Mouse (Mus musculus) ovary, adult 18-20 months (tissue): ENCODE data around the gene Trmt1.

ENCODE experiments used
- DNase-seq: peaks from one replicate; pipeline ENCODE4 v3.0.0; 2022; ENCODE audit warnings: low spot score, mixed read lengths

The Trmt1 gene

DNA sequence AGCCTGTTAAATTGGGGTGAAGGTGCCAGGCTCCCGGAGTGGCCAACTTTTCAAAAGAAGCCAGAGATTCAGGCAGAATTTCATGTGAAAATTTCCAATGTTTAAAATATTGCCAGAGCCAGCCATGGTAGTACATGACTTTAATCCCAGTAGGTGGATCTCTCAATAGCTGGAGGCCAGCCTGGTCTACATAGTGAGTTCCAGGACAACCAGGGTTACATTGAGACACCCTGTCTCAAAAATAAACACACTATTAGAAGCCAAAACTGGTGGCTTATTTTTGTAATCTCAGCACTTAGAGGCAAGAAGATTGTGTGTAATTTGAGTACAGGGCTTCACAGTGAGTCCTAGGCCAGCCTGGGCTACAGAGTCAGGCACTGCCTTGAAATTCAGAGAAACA, 23.8 kb downstream of the Trmt1 start:
- DNase-seq: no peak

DNA sequence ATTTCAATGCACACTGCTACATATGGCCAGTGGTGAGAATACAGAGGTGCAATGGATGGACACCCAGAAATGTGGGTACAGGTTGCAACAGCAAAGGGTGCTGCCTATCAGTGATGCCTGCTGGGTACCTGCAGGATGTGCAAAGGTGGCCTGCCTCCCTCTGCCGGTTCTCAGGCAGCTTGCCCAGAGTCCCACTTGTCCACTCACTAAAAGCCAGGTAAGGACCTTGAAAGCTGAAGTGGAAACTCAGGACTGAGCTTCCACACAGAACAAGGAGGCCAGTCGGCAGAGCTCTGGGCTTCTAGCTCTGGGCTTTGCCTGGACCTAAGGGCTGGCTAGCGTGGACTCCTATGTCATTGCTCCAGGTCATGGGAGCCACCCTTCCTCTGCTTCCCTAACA, 25.2 kb downstream of the Trmt1 start:
- DNase-seq: no peak

DNA sequence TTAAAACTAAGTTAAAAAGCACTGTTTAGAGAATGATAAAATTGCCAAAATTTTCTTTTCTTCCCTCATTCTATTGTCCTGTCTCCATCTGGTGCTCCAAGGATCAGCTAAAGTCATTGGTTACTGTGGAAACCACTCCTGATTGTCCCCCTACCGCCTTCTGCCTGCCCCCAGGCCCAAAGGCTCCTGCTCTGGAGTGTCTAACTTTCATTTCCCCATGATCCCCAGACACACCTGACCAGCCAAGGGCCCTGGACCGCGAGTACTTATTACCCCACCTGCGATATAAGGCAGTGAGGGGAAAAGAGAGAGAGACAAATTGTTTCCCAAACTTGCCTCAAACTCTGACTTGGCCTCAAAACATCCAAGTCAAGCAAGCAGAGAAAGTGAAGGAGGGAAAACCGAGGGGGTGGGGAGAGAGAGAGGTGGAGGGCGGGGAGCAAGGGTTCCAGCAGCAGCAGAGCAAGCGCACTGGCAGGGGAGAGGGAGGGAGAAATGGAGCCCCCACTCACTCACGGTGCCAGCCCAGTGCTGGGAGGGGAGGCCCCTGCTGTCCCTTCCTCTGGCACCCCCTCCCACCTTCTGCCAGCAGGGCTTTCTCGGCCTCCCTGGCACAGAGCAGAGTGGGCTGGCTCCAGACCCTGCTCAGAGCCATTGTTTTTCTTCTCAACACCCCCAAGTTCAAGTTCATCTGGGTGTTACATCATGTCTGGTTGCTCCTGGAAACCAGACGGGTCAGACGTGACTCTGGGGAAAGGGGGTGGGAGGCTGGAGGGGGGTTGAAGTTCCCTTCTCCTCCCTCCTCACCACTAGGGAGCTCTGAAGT, 26.0 kb downstream of the Trmt1 start:
- DNase-seq: peak; percentile 66

DNA sequence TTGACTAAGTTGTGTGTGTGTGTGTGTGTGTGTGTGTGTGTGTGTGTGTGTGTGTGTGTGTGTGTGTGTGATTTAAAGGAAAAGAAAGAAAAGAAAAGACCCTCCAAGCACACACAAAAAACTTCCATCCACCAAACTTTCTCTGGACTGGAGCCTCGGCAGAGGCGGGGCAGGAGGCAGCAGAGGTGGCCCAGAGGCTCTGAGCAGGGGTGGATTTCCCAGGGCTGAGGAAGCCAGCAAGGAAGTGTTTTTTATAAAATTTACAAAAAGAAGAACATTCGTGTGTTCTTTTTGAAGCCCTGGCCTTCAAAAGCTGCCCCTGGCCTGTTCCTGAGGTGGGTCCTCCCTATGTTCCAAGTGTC, 26.6 kb downstream of the Trmt1 start:
- DNase-seq: no peak

DNA sequence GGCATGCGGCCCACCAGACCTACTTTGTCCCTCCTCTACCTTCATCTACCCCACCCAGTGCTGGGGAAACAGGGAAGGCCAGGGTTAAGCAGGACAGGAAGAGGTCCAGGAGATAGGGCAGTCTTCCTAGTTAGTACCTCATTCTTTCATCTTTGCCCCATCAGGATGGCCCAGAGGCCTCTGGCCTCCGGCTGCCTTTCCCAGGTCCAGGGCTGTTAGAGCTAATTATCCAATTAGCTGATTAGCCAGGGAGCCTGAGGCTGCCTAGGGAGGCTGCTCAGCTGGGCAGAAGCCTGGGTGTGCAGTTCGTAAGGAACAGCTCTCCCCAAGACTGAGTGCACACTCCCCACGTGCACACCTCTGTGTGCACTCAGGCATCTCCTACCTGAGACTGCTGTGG, 27.3 kb downstream of the Trmt1 start:
- no peak for DNase-seq

DNA sequence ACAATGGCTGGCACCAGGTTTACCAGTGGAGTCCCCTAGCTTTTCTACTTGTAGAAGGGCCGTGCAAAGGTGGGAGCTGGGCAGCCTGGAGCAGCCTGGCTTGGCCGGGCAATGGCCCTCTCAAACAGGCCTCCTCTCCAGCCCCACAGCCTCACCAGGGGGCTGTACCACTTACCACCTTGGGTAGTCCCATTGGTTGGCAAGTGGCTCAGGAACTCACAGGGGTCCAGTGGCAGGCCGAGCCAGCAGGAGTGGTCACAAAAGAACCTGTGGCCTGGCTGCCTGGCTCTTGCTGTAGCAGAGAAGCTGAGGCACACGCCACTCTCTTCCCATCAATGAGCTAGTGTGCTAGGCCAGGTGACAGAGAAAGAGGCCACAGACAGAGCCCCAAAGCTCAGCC, 28.1 kb downstream of the Trmt1 start:
- no peak for DNase-seq

DNA sequence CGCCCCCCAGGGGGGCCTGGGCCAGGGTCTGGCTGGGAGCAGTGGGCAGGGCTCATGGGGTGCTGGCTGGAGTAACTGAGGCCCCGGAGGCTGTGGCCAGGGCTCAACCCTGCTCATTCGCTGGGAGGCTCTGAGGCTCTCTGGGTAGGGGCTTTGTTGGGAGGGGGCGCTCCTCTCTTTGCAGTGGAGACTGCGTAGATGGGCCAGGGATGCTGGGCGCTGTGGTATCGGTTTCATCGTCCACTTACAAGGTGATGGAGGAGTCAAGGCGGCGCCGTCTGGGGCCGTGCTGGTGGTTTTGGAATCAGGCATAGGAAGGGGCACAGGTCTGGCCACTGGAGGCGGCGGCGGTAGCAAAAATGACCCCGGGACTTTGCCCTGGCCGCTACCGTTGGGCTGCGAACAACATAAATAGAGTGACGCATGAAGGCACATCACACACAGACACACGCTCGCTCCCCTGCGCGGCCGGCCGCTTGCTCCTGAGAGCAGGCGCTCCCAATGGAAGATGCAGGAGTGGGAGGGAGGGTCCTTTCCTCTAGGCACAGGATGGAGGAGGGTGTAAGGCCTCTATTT, 29.9 kb downstream of the Trmt1 start:
- no peak for DNase-seq

DNA sequence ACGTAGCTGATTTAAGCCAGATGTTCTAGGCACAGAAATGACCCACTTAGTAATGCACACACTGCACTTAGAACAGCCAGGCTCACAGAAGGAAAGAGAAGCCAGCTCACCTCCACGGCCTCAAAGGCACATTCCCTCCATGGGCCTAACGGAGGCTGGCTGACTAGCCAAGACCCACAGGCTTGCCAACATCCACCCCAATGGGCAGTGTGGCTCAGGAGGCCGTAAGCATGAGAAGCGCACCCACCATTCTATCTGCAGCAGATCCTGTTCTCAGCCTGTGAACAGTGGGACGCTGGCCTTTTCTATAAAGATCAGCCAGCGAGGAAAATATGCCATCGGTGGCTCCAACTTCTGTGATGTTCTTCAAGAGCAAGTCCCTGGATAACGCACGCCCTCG, 30.7 kb downstream of the Trmt1 start:
- no peak for DNase-seq

DNA sequence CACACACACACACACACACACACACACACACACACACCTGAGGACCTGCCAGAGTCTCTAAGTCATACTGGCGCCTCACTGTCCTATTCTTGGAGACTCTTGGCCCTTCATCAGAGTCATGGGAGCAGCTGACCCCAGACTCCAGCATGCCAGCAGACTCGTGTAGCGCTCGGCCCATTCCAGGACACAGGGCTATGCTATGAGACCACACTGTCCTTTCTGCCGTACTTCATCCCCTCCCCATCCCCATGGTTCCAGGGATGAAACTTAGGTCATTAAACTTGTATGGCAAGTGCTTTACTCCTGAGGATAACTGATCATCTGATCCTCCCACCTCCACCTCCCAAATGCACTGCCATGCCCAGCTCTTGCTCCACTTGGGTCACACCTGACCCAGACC, 32.4 kb downstream of the Trmt1 start:
- no peak for DNase-seq

DNA sequence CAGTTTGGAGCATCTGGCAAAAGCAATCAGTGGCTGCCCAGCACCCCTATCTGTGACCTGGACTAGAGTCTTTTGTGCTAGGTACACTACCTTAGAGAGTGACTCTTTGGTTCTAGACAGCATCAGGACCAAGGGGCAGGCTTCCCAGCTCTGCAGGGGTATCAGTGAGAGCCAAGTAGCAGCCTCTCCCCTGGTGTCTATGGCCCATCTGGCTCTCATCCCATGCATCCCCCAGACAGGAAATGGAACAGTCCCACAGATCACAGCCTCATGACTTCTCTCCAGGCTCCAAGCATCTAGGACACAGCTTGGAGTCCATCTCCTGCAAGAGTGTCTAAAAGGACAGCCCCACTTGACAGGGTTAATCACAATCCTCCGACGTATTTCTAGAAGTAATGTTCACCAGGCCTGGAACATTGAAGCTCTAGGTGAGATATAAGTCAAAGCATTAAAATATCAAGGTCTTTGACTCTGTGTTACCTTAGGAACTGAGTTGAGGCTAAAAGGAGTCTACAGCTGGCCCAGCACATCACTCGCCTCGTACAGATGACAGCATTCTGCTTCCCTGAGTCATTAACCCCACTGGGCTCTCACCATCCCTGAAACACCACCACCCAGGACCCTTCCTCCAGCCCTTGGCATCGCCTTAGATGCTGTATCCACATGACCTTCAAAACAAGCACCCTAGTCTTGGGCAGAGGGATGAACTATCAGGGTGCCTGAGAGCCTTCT, 33.0 kb downstream of the Trmt1 start:
- DNase-seq: no peak

DNA sequence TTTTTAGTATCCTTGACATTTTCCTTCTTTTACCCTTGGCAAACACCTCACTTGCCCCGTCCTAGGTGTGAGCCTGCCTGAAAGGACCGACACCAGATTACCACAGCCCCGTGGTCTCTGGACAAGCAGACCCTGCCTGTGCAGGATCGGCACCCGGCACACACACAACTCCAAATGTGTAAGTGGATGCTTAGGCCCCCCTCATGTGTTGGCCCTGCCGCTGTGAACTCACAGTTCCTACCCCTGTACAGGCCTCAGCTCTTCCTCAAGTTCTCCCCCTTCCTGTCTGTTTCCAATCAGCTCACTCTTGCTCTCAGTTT, 36.4 kb downstream of the Trmt1 start:
- DNase-seq: no peak

DNA sequence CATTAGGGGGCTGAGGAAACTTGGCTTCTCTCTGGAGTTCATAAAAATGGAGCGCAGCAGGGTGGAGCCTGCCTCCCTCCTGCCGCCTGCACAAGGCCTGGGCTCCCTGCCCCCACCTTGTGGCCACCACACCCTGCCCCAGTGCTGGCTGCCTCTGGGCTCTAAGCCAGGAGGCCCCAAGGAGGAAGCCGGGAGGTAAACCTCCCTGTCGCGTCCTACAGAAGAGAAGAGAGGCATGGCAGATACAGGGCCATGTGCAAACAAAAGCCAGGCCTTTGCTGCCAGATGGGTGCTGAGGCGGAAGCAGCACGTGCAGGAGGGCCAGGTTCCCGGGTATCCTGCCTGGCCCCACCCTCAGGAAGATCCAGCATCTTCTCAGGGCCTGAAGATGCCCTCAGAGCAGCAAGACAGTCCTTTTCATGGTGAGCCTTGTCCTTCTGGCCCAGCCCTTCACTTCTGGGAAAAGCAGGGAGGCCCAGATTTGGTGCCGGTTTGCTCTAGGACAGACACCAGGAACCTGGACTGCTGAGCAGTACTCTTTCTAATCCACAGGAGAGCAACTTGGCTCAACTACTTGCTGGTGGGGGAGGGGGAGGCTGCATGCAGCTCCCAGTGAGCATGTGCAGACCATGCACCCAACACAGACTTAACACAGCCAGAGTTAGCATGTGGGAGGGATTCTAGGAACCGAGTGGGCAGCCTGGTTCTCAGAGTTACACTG, 36.9 kb downstream of the Trmt1 start, which contains the start of gene G430095P16Rik:
Gene G430095P16Rik (plus strand): TSS at position 158 of the 721 bp plus-strand sequence.
- DNase-seq: peak; percentile 74

DNA sequence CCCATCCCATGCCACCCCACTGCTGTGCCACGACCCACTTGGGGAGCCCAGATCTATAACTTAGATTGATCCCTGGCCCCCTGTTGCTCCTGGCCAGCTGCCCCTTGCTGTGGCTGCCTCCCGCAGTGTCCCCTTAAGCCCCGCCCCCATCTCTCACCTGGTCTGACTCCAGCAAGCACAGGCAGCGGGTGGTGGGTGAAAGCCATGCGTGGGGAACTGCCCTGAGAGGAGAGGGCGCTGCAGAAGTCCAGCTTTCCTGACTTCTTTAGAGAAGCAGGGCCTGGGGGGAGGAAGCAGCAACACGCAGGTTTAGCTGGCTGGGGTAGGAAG, 37.4 kb downstream of the Trmt1 start:
- no peak for DNase-seq

DNA sequence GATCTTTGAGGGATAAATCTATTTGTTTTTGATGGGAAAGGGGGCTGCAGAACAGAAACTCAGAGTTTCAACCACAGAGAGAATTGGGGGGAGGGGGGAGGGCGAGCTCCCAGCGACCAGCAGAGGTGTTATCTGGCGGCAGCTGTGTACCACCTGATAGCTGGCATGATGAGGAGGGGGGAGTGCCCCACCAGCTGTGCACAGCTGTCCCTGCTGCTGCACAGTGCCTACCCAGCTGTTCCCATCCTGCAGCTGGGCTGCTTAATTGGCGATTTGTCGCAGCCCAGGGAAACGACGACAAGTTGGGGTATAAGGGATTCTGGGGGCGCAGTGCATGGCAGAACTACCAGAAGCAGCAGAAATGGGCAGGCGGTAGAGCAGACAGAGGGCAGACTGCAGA, 38.6 kb downstream of the Trmt1 start:
- DNase-seq: no peak

DNA sequence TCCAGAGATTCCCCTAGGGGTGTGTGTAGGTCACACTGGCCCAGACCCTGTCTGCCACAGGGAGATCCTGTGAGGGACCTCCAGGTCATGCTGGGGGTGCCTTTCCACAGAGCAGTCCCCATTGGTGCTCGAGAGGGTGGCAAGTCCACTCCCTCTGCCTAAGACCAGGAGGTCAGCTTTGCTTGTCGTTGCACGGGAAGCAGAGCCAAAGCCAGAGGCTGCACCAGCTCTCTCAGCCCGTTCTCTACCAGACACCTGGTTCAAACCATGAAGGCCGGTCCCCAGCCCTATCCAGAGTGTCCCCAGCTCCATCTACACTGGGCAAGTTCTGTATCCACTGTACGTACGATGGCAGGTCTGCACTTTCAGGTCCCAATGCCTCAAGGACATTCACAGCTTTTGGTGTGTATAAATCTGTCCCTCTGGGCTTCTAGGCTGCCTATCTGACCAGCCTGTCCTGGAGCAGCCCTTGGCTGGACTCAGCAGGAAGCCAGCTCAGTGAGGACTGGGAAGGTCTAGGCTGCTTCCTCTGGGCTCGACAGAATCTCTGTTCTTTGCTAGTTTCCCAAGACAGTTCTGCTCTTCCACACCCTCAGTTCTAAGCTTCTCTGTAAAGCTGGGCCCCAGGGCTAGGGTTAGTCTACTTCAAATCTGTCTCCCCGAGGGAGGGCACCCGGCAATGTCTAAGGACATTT, 39.3 kb downstream of the Trmt1 start:
- no peak for DNase-seq

DNA sequence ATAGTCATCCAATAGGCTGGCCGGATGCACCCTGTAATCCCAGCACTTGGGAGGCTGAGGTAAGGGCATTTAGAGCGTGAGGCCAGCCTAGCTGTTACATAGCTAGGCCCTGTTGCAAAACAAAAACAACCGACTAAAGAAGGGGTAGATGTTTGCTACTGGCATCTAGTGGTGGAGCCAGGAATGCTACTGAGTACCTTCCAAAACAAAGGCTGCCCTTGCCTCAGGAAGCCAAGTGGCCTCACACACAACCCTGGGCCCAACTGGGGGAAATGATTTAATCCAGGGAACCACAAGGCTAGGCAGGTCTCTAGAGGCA, 39.8 kb downstream of the Trmt1 start:
- DNase-seq: no peak

DNA sequence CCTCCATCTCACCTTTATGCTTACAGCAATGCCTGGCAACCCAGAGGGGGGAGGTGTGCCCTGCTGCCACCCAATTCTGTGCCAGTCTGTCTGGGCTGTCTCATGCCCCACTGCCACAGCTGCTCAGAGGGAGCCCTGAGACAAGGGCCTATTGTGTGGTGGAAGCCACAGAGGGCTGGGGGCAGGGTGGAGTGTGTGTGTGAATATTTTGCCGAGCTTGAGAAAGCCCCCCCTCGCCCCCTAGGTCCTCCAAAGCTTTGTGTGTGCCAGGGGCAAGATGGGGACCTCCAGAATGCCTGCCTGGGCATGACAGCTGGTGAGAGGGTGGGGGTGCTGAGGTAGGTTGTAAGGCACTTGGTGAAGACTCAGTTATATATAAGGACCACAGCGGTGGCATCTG, 42.4 kb downstream of the Trmt1 start:
- DNase-seq: no peak

DNA sequence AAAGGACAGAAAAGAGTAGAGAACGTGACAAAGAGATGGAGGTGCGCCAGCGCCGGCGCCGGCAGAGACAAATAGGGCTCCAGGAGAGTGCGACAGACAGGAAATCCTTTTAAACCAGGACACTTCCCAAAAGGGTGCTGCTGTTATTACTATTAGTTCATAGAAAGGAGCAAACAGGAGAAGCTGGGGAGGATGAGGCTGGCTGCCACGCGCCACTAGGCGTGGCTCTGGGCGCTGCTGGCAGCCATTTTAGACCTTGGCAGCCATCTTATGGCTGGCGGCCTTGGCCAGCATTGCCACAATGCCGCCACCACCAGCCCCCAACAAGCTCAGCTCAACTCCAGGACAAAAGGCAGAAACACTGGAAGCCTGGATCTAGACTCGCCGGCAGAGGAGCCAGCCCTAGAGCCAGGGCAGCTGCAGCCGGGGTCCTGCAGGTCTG, 43.8 kb downstream of the Trmt1 start:
- DNase-seq: no peak

DNA sequence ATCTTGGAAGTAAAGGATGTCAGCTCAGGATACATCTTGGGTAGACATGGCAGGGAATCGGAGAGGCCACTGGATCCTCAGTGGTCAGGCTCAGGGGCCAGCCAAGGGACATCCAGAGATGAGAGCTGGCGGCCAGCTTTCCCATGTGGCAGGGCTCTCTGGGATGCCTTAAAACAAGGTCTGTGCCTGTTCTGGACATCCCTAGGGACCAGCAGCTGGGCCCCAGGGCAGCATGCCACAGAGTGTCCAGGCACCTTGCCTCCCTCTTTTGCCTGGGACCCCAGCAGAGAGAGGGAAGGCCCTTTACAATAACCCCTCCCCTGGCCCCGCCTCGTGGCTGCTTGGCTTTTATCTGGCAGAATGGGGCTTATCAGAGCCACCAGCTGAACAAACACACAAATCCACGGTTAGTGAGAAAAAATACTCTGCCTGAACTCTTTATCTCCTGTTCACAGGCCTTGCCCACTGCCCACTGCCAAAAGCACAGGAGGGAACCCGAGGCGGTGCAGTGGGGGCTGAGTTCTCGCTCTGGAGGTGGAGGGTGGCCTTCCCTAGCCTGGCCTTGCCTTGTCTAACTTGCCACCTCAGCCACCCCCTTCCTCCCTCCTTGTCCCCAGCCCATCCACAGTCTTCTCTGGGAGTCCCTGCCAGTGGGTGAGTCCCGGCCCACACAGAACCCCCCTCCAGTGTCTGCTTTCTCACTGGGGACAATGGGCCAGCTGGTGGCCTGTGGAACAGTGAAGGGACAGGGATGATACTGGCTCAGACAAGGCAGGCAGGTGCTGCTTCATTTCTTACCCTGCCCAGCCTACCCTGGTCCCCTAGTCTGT, 44.6 kb downstream of the Trmt1 start:
- DNase-seq: peak; percentile 53

DNA sequence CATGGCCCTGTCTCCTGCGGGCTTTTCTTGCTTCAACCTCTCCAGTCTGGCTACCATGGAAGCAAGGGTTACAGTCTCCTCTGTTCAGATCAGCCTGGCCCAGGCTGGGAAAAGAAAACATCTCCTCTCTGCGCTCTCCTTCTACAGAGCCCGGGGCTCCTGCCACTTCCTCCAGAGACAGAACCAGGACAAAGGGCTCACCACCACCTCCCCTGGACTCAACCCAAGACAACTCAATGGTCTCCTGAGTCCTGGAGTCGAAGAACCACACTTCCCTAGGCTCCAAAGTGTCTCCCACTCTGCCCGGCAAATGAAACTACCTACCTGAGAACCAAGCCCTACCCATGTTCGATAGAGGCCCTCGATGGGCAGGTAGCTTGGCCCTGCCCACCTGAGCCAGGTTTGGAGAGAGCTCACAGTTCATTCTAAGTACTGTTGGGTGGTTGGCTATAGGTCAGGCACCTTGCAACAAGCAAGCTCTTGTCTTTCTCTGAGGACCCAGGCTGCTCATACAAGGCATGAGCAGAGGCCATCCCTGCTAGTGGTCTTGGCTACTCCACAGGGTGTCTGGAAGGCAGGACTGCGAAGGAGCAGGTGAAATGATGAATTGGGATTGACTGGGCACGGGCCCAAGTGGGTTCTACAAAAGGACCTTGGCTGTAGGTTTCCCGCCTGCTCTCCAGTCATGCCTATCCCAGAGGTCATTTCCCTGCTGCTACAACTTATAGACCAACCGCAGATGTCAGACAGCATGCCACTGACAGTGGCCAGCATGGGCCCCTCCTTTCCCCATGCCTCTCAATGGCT, 45.5 kb downstream of the Trmt1 start:
- DNase-seq: no peak

DNA sequence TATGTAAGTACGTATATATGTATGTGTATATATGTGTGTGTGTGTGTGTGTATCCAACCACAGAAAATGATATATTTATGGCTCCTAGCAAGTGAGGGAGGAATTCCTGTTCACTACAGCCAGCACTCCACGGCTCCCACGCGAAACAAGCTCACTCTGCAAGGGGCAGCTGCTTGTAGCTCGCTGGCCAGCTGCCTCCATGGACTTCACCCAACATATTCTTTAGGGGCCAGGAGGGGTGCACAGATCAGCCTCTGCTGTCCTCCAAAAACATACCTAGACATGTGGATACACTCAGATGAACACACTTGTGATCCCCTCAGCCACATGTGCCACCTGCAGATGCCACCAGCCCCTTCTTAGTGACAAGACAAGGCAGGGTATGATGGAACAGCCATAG, 46.4 kb downstream of the Trmt1 start:
- DNase-seq: no peak
